In the genomic region with DNA sequence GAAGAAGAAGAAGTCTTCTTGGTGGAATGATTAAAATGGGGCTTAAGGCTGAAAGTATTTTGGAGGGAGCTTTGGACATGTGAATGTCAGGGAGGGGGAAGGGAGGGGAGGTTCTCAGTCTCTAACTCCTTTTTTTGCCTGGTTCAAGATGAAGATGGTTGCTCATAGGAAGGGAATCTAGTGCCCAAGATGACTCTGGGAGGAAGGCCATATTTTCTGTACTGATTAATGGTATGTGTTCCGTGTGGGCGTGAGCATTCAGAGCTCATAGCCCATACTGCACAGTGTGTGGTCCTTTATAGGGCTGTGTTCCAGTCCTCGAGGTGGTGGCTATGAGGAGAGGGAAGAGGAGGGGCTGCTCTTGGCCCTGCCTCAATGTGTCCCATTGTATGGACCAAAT, we compare ENCODE assay signal across 21 mouse cellular contexts.
"Had no signal": no experiment of that assay in that cellular context is flagged by ENCODE, and none has a peak within 500 bp of the region (broad histone marks: within the 10 kb centered on the region; RNA-seq: fewer than 3 reads in every experiment).

No protein-coding gene starts in this region.

- H3K9ac ChIP-seq: kidney, embryonic 15.5 days; limb, embryonic 12.5 days; liver, embryonic 13.5 days; midbrain, embryonic 12.5 days; midbrain, embryonic 15.5 days; neural tube, embryonic 13.5 days; stomach, embryonic 15.5 days had no signal

- ATAC-seq: midbrain, embryonic 15.5 days had no signal

- DNase-seq: kidney, adult 8-10 months; kidney, postnatal 10 days; kidney, postnatal 36 days; layer of hippocampus, postnatal 36 days; liver, embryonic 13.5 days; lung, adult 2 months; lung, postnatal 14 days; lung, postnatal 4 days; retina, postnatal 1 day; right cerebral cortex, postnatal 25 days; spleen, adult 18-20 months; thymus, adult 18-20 months; thymus, postnatal 36 days had no signal

- H3K27me3 ChIP-seq: kidney, embryonic 15.5 days; limb, embryonic 12.5 days; liver, embryonic 13.5 days; midbrain, embryonic 12.5 days; midbrain, embryonic 15.5 days; stomach, embryonic 15.5 days had no signal

- H3K36me3 ChIP-seq: kidney, embryonic 15.5 days; liver, embryonic 13.5 days; midbrain, embryonic 12.5 days; midbrain, embryonic 15.5 days; neural tube, embryonic 13.5 days; stomach, embryonic 15.5 days had no signal

- H3K4me3 ChIP-seq: kidney, embryonic 15.5 days; left cerebral cortex, adult 2 months; limb, embryonic 12.5 days; liver, embryonic 13.5 days; midbrain, embryonic 12.5 days; midbrain, embryonic 15.5 days; myocyte; neural tube, embryonic 13.5 days; stomach, embryonic 15.5 days had no signal

- H3K27ac ChIP-seq: kidney, embryonic 15.5 days; left cerebral cortex, adult 2 months; limb, embryonic 12.5 days; liver, embryonic 13.5 days; midbrain, embryonic 12.5 days; midbrain, embryonic 15.5 days; neural tube, embryonic 13.5 days; stomach, embryonic 15.5 days had no signal

- H3K4me2 ChIP-seq: kidney, embryonic 15.5 days; limb, embryonic 12.5 days; liver, embryonic 13.5 days; midbrain, embryonic 12.5 days; midbrain, embryonic 15.5 days; neural tube, embryonic 13.5 days; stomach, embryonic 15.5 days had no signal

- H3K9me3 ChIP-seq: kidney, embryonic 15.5 days; limb, embryonic 12.5 days; liver, embryonic 13.5 days; midbrain, embryonic 12.5 days; midbrain, embryonic 15.5 days; neural tube, embryonic 13.5 days; stomach, embryonic 15.5 days had no signal
